Mouse (Mus musculus) right cerebral cortex, postnatal 36 days (tissue): ENCODE measurements around the gene Il27.
A peak's percentile ranks its signal among the peaks of the same experiment; 100 is the strongest.
"Not testable (repeated sequence)": the region's sequence is repeated elsewhere in the genome, so short reads cannot be mapped to it uniquely, and the experiment has no call there.

Source experiments
- DNase-seq, 2 experiments: peaks; one replicate each; pipeline ENCODE4 v3.0.0; 2022; ENCODE audit warnings: low spot score in 2 of 2, mixed read lengths in 1 of 2

Il27 gene

DNA sequence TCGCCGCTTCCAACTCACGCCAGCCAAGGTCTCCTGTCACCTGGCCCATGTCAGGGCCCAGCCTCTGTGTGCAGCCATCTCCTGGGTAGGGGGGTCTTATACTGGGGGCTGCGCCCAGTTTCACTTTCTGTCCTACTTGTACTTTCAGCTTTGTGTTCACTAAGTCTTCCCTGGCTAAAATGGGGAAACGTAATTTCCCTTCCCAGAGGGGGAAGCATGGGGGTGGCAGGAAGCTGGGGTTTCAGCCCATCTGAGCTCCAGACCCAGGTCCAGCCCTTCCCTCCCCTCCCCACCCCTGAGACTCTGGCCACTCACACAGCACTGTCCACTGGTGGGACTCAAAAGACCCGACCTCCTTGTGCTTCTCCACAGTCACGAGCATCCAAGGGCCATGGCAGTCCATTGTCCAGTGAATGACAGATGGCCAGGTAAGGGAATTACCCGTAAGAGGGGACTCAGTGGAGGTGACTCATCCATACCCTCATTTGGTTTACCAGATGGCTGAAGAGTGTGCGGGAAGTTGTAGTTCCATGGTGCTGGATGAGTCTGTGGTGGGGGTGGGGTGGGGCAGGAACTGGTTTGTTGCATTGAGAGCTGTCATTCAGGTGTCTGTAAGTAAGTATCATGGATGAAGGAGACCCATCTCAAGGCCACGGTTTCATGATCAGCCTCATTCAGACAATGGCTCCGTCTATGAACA lies at the start of gene Il27:
Gene Il27 (minus strand): TSS at position 80 of the 700 bp plus-strand sequence.
- DNase-seq: no peak

GRCm38 (mm10) chr7:126644345-126644744 lies 49.6 kb upstream of the Il27 start:
- no peak for DNase-seq

DNA sequence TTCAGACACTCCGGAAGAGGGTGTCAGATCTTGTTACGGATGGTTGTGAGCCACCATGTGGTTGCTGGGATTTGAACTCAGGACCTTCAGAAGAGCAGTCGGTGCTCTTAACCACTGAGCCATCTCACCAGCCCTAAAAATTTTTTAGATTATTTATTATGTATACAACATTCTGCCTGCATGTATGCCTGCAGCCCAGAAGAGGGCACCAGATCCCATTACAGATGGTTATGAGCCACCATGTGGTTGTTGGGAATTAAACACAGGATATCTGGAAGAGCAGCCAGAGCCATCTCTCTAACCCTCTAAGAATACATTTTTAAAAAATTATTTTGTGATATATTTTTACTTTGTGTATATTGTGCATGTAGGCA lies 48.5 kb upstream of the Il27 start:
- not testable (repeated sequence) for DNase-seq

GRCm38 (mm10) chr7:126642545-126643243 lies 48.0 kb upstream of the Il27 start:
- DNase-seq: no peak

DNA sequence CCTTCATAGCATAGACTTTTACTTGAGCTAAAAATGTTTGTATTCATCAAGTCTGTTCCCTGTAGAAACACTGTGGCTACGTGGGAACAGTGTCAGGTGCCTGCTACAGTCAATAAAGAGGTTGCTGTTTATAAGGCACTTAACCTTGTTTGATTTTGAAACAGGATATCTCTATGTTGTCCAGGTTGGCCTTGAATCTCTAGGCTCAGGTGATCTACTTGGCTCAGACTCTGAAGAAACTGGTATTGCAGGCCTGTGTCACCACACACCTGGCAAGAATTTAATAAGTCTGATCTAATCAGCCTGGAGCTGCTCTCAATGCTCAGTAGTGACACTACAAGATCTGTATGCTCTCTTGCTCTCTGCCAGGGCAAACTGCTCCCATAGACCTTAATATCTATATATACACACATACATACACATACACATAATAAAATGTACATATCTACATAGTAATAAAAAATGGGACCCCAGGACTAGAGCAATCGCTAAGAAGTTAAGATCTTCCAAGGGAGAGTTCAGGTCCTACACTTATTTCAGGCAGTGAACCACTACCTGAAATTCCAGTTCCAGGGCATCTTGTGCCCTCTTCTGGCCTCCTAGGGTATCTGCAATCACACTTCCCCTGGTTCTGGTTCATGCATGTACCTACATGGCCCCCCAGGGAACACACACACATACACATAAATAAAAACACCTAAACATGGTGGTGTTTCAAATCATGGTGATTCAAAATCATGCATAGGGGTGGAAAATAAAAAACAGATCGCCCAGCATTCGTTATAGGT lies 42.2 kb upstream of the Il27 start:
- no peak for DNase-seq

- no peak for DNase-seq
Observed at GRCm38 (mm10) chr7:126635375-126635774, 40.6 kb upstream of the Il27 start.

GRCm38 (mm10) chr7:126632478-126632877 lies 37.7 kb upstream of the Il27 start:
- DNase-seq: no peak

DNA sequence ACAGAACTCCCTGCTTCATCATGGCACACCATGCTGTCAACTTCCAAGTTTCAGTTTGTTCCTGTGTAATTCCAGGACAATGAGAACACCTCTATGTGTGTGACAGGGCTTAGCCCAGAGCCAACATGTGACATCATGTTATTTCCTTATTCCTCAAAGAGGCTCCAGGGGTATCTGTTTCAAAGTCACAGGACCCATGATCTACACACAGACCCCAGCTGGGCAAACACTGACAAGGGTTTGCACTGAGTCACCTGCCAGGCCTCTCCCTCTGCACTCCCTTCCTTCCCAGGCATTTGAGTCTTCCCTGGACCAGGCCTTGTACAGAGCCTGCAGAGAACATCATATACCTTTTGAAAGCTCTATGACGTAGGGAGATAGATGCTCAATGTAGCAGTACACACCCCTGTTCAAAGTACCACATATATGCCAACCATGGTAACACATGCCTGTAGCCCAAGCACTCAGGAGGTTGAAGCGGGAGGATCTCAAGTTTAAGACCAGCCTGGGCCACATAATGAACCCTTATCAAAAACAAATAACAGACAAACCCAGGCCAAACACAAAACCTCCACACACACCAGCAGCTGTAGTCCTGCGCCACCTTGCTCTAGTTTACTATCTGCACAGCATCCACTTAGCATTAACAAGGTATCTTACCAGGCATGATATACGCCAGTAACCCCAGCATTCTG lies 36.2 kb upstream of the Il27 start, which contains the start of gene Nupr1:
Gene Nupr1 (minus strand): TSS at position 38 of the 695 bp plus-strand sequence.
- DNase-seq: no peak

DNA sequence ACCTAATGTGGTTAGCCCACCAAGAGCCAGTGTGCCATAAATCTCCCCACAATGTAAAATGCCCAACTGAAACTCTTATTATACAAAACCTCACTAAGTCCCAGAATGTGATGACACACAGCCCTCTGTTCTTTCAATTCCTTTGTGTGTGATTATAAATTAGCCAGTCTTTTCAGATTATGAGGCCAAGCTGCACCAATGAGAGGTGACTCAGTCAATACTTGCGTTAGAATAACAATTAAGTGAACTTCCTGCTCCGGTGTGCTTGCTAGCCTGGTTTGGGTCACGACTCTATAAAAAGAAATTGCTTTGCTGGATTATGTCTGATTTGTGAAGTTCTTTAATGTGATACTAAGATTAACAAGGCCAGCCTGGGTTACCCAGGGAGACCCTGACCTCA lies 35.2 kb upstream of the Il27 start:
- DNase-seq: no peak

GRCm38 (mm10) chr7:126628111-126628510 lies 33.4 kb upstream of the Il27 start:
- no peak for DNase-seq

DNA sequence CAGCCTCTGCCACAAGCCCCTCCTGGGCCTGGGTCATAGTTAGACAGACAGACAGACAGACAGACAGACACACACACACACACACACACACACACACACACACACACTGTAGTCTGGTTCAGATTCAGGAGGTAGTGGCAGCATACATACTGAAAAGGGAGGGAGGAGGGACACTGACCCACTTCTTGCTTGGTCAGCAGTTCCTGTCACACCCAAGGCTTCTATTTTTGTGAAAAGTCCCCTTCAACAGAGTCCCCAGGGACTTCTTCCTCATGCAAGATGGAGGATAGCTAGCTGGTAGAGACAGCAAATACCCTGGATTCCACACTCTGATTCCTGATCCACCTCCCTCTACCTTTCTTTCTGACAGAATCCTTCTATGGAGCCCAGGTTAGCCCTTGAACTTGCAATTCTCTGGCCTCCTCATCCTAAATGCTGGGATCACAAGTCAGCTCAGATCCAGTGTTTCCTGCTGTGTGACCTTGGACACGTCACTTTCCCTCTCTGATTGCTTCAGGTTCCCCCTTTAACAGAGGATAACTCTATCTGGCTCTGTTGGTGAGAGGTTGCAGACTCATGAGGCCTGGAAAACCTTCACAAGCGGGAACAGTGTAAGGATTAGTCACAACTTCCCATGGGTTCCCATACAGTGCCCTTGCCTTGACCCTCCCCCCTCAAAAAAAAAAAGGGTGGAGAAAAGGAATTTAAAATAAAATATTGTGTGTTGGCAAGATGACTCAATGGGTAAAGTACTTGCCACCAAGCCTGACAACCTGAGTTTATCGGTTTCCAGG lies 31.3 kb upstream of the Il27 start:
- no peak for DNase-seq

DNA sequence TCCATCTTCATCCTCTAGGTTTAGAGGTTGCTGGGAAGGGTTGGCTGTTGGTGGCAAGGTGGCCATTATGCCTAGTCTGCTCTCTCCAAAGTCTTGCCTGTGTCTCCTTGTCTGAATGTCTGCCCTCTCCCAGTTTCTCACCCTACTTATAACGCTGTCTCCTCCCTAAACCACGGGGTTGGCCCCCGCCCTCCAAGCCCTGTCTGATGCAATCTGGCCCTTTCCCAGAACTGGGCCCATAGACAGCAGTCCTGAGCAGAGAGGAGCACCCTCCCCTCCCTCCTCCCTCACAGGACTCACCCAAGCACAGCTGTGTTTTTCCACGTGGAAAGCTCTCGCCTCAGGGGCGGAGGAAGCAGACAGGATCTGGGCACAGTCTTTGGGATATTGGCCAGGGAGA lies 30.6 kb upstream of the Il27 start:
- peak in 1 of 2 experiments; percentile 33 for DNase-seq

DNA sequence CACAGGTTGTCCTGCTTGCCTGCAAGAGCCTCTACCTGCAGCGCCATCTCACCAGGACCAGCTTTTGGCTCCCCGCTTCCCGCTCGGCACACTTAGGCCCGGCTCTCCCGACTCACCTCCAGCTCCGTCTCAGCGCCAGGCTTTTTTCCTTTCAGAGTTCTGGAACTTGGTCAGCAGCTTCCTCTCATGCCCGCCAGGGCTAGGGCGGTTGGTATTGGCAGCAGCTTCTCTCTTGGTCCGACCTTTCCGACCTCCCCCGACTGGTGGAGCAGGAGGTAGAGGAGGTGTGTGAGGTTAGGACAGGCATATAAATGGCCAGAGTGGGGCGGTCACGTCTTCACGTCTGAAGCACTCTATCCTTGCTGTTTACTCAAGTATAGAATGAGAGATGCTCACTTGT lies 30.0 kb upstream of the Il27 start:
- no peak for DNase-seq

DNA sequence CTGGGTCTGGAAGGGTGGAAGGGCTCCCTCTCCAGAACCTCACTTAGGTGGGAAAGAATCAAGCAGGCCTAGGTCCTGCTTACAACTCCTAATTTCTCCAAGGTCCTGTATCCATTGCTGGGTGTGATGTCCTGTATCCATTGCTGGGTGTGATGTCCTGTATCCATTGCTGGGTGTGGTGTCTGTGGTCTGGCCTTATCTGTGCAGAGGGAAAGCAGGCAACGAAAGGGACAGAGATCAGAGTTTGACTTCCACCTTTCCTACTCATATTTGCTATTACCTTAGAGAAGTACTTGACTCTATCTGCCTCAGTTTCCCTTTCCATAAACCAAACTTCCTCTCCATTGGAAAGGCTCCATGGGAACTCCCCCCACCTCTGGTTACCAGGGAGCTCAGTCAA lies 28.6 kb upstream of the Il27 start:
- no peak for DNase-seq

DNA sequence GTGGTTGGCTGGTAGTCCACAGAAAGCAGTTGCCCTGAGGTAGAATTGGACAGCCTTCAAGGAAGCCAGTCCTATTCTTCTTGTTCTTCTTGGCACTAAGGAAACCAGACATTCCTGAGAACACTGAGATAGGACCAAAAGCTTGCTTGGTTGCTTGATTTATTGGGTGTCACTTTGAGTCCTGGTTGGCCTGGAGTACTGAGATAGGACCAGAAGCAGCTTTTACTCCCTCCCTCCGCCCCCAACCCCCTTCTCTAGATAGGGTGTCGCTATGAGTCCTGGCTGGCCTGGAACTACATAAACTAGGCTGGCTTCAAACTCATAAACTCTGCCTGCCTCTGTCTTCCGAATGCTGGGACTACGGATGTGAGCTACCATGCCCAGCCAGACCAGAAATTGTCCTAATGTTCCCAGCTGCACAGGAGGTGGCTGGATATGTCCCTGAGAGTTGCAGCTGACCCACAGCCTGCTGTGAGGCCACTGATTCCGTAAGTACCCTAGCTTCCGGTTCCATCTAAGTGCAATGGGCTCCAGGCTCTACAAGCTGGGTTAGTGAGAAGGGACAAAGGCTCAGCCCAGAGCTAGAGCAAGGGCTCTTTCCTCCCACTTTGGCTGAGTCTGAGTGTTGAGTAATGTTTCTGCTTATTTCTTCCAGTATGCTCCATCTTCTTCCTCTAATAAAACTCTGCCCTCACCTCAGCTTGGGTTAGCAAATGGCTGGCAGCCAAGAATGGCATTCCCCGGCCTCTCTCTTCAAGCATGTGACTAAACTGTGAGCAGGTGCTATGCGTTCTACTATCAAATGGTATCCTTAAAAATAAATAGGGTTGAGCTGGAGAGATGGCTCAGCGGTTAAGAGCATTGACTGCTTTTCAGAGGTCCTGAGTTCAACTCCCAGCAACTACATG lies 27.0 kb upstream of the Il27 start:
- no peak for DNase-seq

DNA sequence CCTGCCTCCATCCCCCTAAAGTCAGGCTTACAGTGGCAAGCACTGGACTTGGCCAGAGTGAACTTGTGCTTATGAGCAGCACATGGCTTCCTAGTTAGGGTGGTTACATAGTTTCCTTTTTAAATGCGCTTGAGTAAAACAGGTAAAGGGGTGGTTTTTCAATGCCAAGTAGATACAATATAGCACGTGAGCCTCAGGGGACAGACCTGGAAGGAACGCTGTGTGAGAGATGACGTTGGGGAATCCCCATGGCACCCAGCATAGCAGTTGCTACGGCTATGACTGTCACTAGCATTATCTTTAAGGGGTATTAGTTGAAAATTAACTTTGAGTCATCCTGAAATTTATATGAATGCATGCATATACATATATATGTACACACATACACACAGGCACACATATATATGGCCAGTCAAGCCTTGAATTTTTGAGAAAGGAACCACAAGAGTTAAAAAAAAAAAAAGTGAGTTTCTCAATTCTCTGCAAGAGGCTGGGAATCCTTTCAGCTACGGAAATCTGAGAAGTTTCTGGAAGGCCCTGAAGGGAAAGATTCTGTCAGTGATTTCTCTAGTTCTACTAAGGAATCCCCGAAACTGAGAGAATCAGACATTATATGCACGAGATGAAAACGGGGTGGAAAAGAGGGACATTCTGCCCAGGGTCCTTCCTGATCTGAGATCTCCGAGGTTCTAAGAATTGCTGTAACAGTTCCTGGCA lies 25.0 kb upstream of the Il27 start:
- no peak for DNase-seq

DNA sequence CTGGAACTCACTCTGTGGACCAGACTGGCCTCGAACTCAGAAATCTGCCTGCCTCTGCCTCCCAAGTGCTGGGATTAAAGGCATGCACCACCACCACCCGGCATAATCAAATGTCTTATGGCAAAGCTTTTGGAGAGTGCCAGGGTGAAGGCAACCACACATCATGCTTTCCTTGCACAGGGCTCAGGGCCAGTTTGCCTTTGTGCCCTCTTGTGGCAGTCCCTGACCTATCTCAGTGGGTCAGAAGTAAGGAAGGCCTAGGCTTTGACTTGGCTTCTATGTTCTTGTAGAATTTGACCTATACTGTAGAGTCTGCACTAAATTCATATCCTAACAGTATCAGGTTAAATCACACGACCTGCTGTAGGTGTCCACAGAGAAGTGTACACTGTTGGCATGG lies 22.0 kb upstream of the Il27 start:
- DNase-seq: no peak

GRCm38 (mm10) chr7:126612736-126613135 lies 18.0 kb upstream of the Il27 start:
- no peak for DNase-seq

- no peak for DNase-seq
Observed at GRCm38 (mm10) chr7:126607796-126608195, 13.1 kb upstream of the Il27 start.
